Mouse (Mus musculus): ENCODE measurements around the gene Slc46a1. TPM values are rescaled to one million over a fixed set of nuclear protein-coding genes. Genes with fewer than 3 reads are reported as not detected.

Gene Slc46a1
- total and polyA plus RNA-seq, 3 experiments, result 8.3 to 11.6 TPM; not detected in 1

DNA sequence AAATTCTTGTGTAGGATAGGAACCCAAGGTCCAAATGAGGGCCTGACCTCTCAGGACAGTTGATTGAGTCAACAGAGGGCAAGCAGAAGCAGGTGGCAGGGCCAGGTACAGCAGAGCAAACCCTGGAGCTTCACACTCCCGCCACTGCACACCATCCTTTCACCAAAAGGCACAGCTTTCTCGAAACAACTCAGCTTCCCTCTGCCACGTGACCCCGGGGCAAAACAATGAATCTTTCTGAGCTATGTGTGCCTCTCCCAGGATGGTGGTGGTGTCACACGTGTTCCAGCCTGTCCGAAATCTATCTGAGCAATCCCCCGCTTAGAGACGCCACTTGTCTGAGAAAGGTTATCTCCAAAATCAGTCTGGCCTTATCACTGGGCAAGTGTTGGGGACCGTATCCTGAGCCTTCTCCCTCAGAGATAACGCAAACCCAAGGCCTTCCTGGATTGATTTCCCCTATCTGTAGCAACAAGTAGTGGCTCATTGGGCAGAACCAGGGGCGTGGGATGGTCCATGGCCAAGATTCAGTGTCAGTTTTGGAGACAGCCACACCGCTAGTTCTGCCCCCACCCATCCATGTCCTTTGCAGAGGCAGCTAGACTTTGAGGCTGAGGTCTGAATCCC is 45.1 kb upstream of the Slc46a1 start (continued):
- TF ChIP-seq EP300 (IDR thresholded peaks at IDR 0.05; ENCODE audit: low read depth in 1 of 2, low read length in 2 of 2) (no peak), CTCF (IDR thresholded peaks at IDR 0.05 in 2 of 3, conservative IDR thresholded peaks at IDR 0.05 in 1 of 3; ENCODE audit: control insufficient read depth in 1 of 3, insufficient read depth in 1 of 3, low read depth in 2 of 3, low read length in 3 of 3, poor library complexity in 1 of 3, severe bottlenecking in 1 of 3) (no peak), SMC3 (IDR thresholded peaks at IDR 0.05; ENCODE audit: low read depth, low read length) (no peak), ELF1 (IDR thresholded peaks at IDR 0.05; ENCODE audit: low read depth, low read length) (no peak), UBTF (IDR thresholded peaks at IDR 0.05; ENCODE audit: borderline replicate concordance, insufficient read depth, low read depth, low read length) (no peak), USF1 (IDR thresholded peaks at IDR 0.05; ENCODE audit: low read depth, low read length) (peak; percentile 86), HCFC1 (IDR thresholded peaks at IDR 0.05; ENCODE audit: low read depth, low read length) (no peak), MYB (IDR thresholded peaks at IDR 0.05; ENCODE audit: low read depth, low read length) (no peak), USF2 (IDR thresholded peaks at IDR 0.05; ENCODE audit: borderline replicate concordance in 1 of 2, insufficient read depth in 1 of 2, low read depth in 1 of 2, low read length in 2 of 2) (peak in 1 of 2 experiments; percentile 36; a peak in 1 of 4 replicates), RCOR1 (IDR thresholded peaks at IDR 0.05; ENCODE audit: low read depth, low read length) (0 out of 2 replicates have a peak, but pooled peaks have one; percentile 41), ZMIZ1 (IDR thresholded peaks at IDR 0.05; ENCODE audit: low read depth, low read length) (no peak), TCF12 (IDR thresholded peaks at IDR 0.05; ENCODE audit: low read depth, low read length) (peak; percentile 55)

DNA sequence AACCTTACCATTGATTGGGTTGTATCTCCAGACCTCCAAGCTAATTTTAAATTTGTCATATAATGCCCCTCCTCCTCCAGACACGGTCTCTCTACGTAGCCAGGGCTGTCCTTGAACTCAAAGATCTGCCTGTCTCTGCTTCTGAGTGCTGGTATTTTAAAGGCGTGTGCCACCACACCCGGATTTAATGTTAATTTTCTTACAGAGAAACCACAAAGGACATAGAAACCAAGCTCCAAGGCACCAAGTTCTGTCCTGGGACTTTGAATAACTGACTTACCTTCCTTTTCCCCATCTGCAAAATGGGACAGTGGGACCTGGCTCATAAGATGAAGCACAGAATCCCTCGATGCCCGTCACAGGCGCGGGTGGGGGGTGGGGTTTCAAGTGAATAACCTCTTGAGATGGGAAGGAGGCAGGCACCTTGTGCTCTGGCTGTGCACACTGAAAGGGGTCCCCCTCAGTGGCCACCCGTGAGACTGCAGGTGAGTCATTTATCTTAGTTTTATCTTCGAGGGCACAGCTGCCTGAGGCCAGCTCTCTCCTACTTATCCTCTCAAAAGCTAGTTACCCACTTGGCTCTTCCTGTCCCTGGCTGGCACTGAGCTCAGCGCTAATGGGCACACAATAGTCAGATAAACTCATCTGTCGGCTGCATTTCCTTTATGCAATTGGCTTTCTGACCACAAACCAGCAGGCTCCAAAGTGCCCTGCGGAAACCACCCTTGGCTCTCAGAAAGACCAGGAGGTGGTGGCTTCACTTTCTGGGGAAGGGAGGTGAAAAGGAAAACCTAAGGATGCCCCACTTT is 44.1 kb upstream of the Slc46a1 start:
- peaks cover 6 to 9% of the 10 kb centered on the region in 2 experiments; a peak in 3 of 4 replicates for H3K27me3 ChIP-seq (ENCODE audit: control insufficient read depth in 1 of 2, insufficient read depth in 2 of 2, low read length in 2 of 2)
- no peak for DNase-seq (ENCODE audit: low read depth, low spot score)
- H3K27ac ChIP-seq (ENCODE audit: control insufficient read depth, low read depth, low read length), result no peak overlapping the region
- no peaks in the 10 kb centered on the region for H3K9me3 ChIP-seq (replicated peaks; ENCODE audit: insufficient read depth, low read length)
- H3K4me1 ChIP-seq (ENCODE audit: control insufficient read depth in 1 of 2, insufficient read depth in 2 of 2, low read length in 2 of 2), result peaks cover 0 to 11% of the 10 kb centered on the region in 2 experiments; a peak in 2 of 4 replicates
- H3K4me3 ChIP-seq (ENCODE audit: control insufficient read depth in 1 of 2, insufficient read depth in 1 of 2, low read depth in 2 of 2, low read length in 2 of 2), result no peak overlapping the region
- H3K9ac ChIP-seq (ENCODE audit: control insufficient read depth, low read depth, low read length, poor library complexity, severe bottlenecking), result no peak overlapping the region
- H3K36me3 ChIP-seq (ENCODE audit: control insufficient read depth in 1 of 2, insufficient read depth in 2 of 2, low read length in 2 of 2), result peaks cover 0 to 9% of the 10 kb centered on the region in 2 experiments; a peak in 2 of 4 replicates
- TF ChIP-seq ELF1 (IDR thresholded peaks at IDR 0.05; ENCODE audit: low read depth, low read length) (no peak), MEF2A (IDR thresholded peaks at IDR 0.05; ENCODE audit: extremely low read depth, insufficient replicate concordance, low read depth, low read length, poor library complexity, severe bottlenecking) (no peak), BHLHE40 (IDR thresholded peaks at IDR 0.05; ENCODE audit: borderline replicate concordance, low read depth, low read length) (no peak), JUND (IDR thresholded peaks at IDR 0.05; ENCODE audit: low read depth, low read length) (no peak), GATA1 (IDR thresholded peaks at IDR 0.05; ENCODE audit: low read depth, low read length) (0 out of 2 replicates have a peak, but pooled peaks have one; percentile 3), RCOR1 (IDR thresholded peaks at IDR 0.05; ENCODE audit: low read depth, low read length) (no peak)
- H3K79me2 ChIP-seq (ENCODE audit: control insufficient read depth, insufficient read depth, low read length, poor library complexity), result no peaks in the 10 kb centered on the region
